Mouse (Mus musculus) ovary, postnatal 14 days (tissue): ENCODE data around the gene Slc5a2.

Experiments used
- DNase-seq: peaks from one replicate; pipeline ENCODE4 v3.0.0; 2022; ENCODE audit warnings: low spot score

Gene Slc5a2

GRCm38 (mm10) chr7:128251946-128252345, 13.5 kb upstream of the Slc5a2 start:
- no peak for DNase-seq

GRCm38 (mm10) chr7:128252609-128253008, 12.8 kb upstream of the Slc5a2 start:
- DNase-seq = no peak

GRCm38 (mm10) chr7:128254978-128255377, 10.5 kb upstream of the Slc5a2 start:
- DNase-seq = no peak

DNA sequence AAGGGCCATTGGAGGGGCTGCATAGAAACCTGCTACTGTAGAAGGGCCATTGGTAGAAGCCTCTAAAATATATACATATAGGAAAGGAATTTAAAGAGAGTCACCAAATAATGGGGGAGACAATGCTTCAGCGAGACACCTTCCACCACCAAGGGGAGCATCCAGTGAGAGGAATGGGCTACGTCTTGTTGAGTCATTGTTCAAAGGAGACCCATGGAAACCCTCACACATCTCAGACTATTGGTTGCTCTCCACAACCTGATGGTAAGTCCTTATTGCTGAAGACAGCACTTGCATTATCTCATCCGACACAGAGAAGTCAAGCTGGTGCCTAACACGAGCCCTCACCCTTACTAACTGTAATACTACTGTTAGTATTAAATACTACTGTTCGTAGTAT, 9.7 kb upstream of the Slc5a2 start:
- DNase-seq = no peak

DNA sequence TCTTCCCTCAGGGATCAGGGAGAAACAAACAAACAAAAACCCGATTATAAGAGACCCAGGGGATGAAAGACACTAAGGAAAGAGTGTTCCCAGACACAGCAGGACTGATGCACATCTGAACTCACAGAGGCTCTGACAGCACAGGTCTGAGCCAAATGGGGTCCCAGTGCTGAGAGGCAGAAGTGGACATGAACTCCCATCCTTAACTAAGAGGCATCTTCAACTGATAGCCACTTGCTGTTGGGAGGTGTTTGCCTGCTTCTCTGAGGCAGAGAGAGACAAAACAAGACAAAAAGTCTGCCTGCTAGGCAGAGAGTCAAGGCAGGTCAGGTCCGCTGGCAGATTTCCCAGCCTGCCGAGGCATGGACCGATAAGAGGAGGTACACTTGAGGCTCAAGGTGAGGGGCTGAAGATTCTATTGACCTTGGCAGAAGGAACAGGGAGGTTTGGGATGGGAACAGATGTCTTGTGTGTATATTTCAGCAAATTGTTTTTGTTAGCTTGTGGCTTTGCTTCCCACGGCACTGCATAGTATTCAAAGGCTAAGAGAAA, 8.6 kb upstream of the Slc5a2 start:
- DNase-seq = peak; percentile 54

- no peak for DNase-seq
Observed at GRCm38 (mm10) chr7:128266056-128266455, 599 bp downstream of the Slc5a2 start.

- DNase-seq = no peak
Observed at GRCm38 (mm10) chr7:128267391-128267790, 1.9 kb downstream of the Slc5a2 start.

- DNase-seq = no peak
Observed at GRCm38 (mm10) chr7:128267813-128268212, 2.4 kb downstream of the Slc5a2 start.

DNA sequence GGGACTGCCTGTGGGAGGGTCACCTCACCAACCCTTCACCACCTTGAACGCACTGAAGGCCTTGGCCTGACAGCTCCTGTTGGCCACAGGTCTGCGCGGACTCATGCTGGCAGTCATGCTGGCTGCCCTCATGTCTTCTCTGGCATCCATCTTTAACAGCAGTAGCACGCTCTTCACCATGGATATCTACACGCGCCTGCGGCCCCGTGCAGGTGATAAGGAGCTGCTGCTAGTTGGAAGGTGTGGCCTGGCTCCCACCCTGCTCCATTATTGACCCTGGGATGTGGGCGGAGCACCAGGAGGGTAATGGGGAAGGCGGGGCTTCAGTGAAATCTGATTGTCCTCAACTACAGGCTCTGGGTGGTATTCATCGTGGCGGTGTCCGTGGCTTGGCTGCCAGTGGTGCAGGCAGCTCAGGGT, 5.0 kb downstream of the Slc5a2 start:
- no peak for DNase-seq

DNA sequence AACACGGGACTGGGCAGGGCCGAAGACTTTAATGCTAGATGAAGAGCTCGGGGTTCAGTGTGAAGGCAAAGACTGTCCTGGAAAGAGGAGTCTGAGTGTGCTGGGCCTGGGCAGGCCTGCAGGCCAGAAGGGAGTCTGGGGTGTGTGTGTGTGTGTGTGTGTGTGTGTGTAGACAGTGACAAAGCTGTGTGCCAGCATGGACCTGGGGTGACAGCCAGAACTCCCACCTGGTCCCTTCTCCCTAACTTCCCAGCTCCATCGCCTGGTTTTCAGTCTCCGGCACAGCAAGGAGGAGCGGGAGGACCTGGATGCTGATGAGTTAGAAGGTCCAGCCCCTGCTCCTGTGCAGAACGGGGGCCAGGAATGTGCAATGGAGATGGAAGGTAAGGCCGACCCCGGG, 6.0 kb downstream of the Slc5a2 start:
- DNase-seq = no peak

- DNase-seq = no peak
Observed at GRCm38 (mm10) chr7:128276051-128276450, 10.6 kb downstream of the Slc5a2 start.

GRCm38 (mm10) chr7:128279750-128280149, 14.3 kb downstream of the Slc5a2 start:
- DNase-seq = no peak

GRCm38 (mm10) chr7:128281765-128282164, 16.3 kb downstream of the Slc5a2 start:
- no peak for DNase-seq

DNA sequence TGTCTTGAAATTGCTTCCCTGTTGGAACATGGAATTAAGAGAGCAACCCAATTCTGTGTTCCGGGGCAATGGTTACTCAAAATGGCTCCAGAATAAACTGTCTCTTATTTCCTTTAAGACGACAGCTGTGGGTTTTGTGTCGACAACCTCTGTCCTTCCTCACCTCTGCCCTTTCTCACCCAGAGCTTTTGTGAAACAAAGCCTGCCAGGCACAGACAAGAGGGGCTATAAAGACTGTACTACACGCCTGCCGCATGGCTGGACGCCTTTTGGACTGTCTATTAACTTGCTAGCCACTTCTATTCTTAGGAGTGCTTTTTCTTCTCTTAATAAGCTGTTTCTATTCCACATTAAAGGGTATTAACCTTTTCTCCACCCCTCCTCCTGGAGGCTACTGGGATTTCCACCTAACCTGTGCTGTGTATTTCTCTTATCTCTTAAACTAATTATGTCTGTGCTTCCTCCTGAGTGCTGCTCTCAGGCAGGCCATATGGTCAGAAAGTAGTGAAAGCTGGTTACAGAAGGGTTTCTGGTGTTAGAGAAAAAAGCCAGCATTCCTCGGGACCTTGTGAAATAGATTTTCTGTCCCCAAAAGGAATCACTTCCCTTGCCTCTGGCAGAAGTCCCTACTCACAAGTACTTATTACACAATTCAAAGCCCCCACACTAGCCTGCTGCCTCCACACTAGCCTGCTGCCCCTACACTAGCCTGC, 17.2 kb downstream of the Slc5a2 start:
- DNase-seq = no peak

DNA sequence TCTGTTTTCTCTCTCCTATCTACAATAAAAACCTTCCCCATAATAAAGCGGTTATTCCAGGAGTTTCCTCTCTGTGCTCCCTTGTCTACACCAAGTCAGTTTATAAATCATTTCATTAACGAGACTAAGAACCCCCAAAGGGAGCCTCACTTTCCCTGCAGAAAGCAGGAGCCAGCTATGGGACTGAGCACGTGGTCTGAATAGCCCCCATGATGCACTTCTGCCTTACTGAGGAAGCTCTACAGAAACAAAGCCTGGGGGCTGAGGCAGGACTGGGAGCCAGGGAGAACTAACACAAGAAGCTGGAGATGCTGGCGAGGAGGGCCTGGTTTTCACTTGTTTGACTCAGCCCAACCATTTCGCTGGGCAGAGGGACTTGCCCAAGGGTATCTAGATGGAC, 18.6 kb downstream of the Slc5a2 start:
- no peak for DNase-seq

- DNase-seq = no peak
Observed at GRCm38 (mm10) chr7:128285060-128285459, 19.6 kb downstream of the Slc5a2 start.

- no peak for DNase-seq
Observed at GRCm38 (mm10) chr7:128288923-128289544, 23.6 kb downstream of the Slc5a2 start.

DNA sequence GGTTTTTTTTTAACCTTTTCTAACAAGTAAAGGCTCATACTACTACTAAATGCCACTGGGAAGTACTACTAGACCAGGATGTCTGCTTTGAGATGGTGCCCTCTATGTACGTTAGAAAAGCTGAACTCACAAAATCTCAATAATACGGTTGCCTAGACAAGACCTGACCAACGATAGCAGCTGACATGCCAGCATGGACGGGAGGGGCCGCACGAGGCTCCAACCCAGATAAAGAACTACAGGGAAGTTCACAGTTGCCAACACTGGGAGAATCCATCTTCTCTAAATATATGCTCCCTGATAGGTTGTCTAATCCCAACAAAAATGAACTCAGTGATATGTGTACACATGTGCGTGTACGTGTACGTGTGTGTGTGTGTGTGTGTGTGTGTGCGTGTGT, 29.3 kb downstream of the Slc5a2 start:
- DNase-seq = no peak

DNA sequence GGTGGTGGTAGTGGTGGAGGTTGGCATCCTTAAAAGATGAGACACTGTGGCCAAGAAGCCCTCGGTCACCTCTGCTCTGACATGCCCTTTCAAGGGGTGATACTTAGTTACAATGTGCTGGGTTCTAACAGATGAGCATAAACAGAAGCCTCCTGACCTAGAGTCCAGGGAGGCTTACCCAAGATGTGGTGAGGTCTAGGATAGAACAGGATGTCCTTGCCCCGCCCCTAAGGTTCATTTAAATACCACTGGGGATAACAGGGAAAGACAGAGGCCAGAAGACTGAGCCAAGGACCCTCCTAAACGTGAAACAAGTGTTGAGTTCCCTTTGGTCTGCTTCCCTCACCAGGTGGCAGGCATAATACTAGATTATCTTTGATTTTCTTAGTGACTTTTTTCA, 31.1 kb downstream of the Slc5a2 start:
- DNase-seq = no peak

- DNase-seq = no peak
Observed at GRCm38 (mm10) chr7:128297291-128297616, 31.8 kb downstream of the Slc5a2 start.

DNA sequence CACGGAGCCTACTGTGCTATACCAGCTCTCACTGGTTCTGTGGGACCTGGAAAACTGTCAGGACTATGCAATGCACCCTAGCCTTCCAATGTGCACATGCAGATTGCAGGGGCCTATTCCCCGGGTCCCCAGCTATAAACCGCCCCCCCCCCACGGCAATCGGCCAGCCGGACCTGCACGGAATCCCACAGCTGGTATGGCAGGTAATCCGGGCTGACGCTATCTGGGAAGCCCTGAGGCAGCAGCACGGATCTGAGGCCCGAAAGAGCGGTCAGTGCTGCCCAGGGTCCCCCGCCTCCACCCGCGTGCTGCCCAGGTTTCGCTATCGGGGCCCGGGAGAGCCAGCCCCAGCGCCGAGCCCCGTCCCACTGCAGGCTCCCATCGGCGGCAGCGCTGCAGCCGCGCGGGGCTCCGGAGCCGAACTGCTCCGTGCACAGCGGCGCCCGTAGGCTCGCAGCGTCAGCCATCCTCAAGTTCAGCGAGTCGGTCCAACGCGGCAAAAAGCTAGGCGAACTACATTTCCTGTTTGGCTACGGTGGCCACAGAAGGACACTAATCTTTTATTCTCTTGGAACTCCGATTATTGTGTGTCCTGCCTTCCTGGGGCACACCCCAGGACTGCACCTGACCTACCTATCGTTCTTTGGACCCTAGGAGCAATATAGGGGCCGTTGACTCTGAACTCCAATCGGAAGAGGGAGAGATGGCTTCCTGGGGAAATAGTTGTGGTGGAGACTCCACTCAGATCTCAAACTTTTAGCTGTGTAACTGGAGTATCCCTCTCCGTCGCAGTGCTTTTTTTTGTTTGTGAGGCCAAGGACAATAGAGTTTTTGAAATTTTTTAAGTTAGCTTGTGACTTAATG, 32.4 kb downstream of the Slc5a2 start, which contains the start of gene BC017158:
Gene BC017158 (minus strand): TSS at position 554 of the 864 bp plus-strand sequence.
- DNase-seq = peak; percentile 59

DNA sequence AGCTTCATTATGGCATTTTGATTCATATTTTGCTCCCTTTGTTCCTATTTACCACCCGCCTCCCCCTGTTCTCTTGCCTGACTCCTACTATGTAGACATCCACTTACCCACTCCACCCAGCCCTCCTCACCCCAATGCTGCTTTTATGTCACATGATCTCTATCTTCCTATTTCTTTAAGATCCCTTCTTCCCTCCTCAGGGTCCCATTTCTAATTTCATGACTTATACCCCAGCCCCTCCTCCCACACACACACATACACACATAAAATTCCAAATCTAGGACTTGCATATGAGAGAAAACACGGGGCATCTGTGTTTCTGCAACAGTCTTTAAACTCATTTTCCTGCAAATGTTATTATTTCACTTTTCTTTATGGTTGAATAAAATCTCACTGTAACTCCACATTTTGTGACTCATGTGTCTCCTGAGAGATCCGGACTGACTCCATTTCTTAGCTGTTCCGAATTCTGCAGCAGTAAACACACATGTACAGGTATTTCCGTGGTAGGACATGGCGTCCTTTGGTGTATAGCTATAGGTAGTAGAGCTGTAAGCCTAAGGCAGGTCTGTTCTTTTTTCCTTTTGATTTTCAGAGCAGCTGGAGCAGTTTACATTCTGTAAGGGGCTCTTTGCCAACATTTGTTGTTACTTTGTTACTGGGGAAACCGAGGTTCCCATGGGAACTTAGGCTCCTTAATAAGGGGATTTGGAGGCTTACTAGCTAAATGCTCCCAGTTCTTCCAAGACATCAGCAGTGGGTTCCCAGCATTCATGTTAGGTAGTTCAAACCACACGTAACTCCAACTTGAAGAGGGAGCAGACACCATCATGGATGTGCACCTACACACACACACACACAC, 33.3 kb downstream of the Slc5a2 start:
- DNase-seq = no peak
